Mouse (Mus musculus): ENCODE data around the gene Pdzd4. TPM values are rescaled to one million over a fixed set of nuclear protein-coding genes. Genes with fewer than 3 reads are reported as not detected.

Pdzd4 gene
- polyA plus RNA-seq (2014; fragmentation: Illumina TruSeq; extraction: RNeasy Lipid Tissue Mini Kit (QIAGEN cat#74804)): 1.2 TPM

GRCm38 (mm10) chrX:73824185-73825151 is at the start of gene Pdzd4:
Gene Pdzd4 (minus strand): TSS chrX:73824969.

GRCm38 (mm10) chrX:73786364-73787224 is 38.2 kb downstream of the Pdzd4 start, which contains the start of the genes Idh3g and Ssr4:
Gene Idh3g (minus strand): TSS chrX:73786897.
Gene Ssr4 (plus strand): TSS chrX:73787028.

GRCm38 (mm10) chrX:73774168-73774760 is 50.5 kb downstream of the Pdzd4 start, which contains the start of gene Srpk3:
Gene Srpk3 (plus strand): TSS chrX:73774405.

GRCm38 (mm10) chrX:73756334-73757140 is 68.2 kb downstream of the Pdzd4 start, which contains the start of gene Plxnb3:
Gene Plxnb3 (plus strand): TSS chrX:73757090.

Other genes with a start within 250 kb of the Pdzd4 start
- gene Dusp9, start 185.6 kb downstream of the Pdzd4 start, polyA plus RNA-seq (2014; fragmentation: Illumina TruSeq; extraction: RNeasy Lipid Tissue Mini Kit (QIAGEN cat#74804)): not detected
- gene Pnck, start 164.9 kb downstream of the Pdzd4 start, polyA plus RNA-seq (2014; fragmentation: Illumina TruSeq; extraction: RNeasy Lipid Tissue Mini Kit (QIAGEN cat#74804)): not detected
- 24.7 TPM for gene Slc6a8, start 151.8 kb downstream of the Pdzd4 start, polyA plus RNA-seq (2014; fragmentation: Illumina TruSeq; extraction: RNeasy Lipid Tissue Mini Kit (QIAGEN cat#74804))
- 139 TPM for gene Bcap31, start 108.8 kb downstream of the Pdzd4 start, polyA plus RNA-seq (2014; fragmentation: Illumina TruSeq; extraction: RNeasy Lipid Tissue Mini Kit (QIAGEN cat#74804))
- gene Abcd1, start 108.4 kb downstream of the Pdzd4 start, polyA plus RNA-seq (2014; fragmentation: Illumina TruSeq; extraction: RNeasy Lipid Tissue Mini Kit (QIAGEN cat#74804)): 1.4 TPM
- not detected for gene Plxnb3, start 67.9 kb downstream of the Pdzd4 start, polyA plus RNA-seq (2014; fragmentation: Illumina TruSeq; extraction: RNeasy Lipid Tissue Mini Kit (QIAGEN cat#74804))
- gene Srpk3, start 50.6 kb downstream of the Pdzd4 start, polyA plus RNA-seq (2014; fragmentation: Illumina TruSeq; extraction: RNeasy Lipid Tissue Mini Kit (QIAGEN cat#74804)): not detected
- 19.0 TPM for gene Idh3g, start 38.1 kb downstream of the Pdzd4 start, polyA plus RNA-seq (2014; fragmentation: Illumina TruSeq; extraction: RNeasy Lipid Tissue Mini Kit (QIAGEN cat#74804))
- 14.9 TPM for gene Ssr4, start 37.9 kb downstream of the Pdzd4 start, polyA plus RNA-seq (2014; fragmentation: Illumina TruSeq; extraction: RNeasy Lipid Tissue Mini Kit (QIAGEN cat#74804))
- gene Avpr2, start 67.1 kb upstream of the Pdzd4 start, polyA plus RNA-seq (2014; fragmentation: Illumina TruSeq; extraction: RNeasy Lipid Tissue Mini Kit (QIAGEN cat#74804)): not detected
- gene L1cam, start 71.1 kb upstream of the Pdzd4 start, polyA plus RNA-seq (2014; fragmentation: Illumina TruSeq; extraction: RNeasy Lipid Tissue Mini Kit (QIAGEN cat#74804)): 0.48 TPM
- 0.46 TPM for gene Arhgap4, start 96.9 kb upstream of the Pdzd4 start, polyA plus RNA-seq (2014; fragmentation: Illumina TruSeq; extraction: RNeasy Lipid Tissue Mini Kit (QIAGEN cat#74804))
- gene Naa10, start 97.0 kb upstream of the Pdzd4 start, polyA plus RNA-seq (2014; fragmentation: Illumina TruSeq; extraction: RNeasy Lipid Tissue Mini Kit (QIAGEN cat#74804)): 6.2 TPM
- gene Renbp, start 105.9 kb upstream of the Pdzd4 start, polyA plus RNA-seq (2014; fragmentation: Illumina TruSeq; extraction: RNeasy Lipid Tissue Mini Kit (QIAGEN cat#74804)): 2.0 TPM
- gene Hcfc1, start 141.4 kb upstream of the Pdzd4 start, polyA plus RNA-seq (2014; fragmentation: Illumina TruSeq; extraction: RNeasy Lipid Tissue Mini Kit (QIAGEN cat#74804)): 43.7 TPM
- gene Irak1, start 198.9 kb upstream of the Pdzd4 start, polyA plus RNA-seq (2014; fragmentation: Illumina TruSeq; extraction: RNeasy Lipid Tissue Mini Kit (QIAGEN cat#74804)): 50.0 TPM

Data from ovary, adult 10 weeks (tissue).